Mouse (Mus musculus) heart, adult 2 months (tissue): ENCODE measurements around the gene Bsg. TPM values are rescaled to one million over a fixed set of nuclear protein-coding genes. Genes with fewer than 3 reads are reported as not detected.
A peak's percentile ranks its signal among the peaks of the same experiment; 100 is the strongest.

Source experiments
- DNase-seq, 2 experiments: peaks; one replicate each; pipeline ENCODE4 v3.0.0; 2021
- H3K27ac ChIP-seq: fragments of 200-600 bp; 2 replicates; pipeline ENCODE4 v1.8.1; 2022
- H3K27me3 ChIP-seq: fragments of 200-500 bp; 2 replicates; pipeline ENCODE4 v1.6.1; 2012; ENCODE audit warnings: mild to moderate bottlenecking, low read length, inconsistent platforms, mixed read lengths; ENCODE audit not compliant: control insufficient read depth, insufficient read depth
- H3K36me3 ChIP-seq: fragments of 200-500 bp; 2 replicates; pipeline ENCODE4 v1.6.1; 2012; ENCODE audit warnings: low read length, inconsistent platforms; ENCODE audit not compliant: control insufficient read depth, insufficient read depth
- H3K4me1 ChIP-seq: fragments of 200-500 bp; 2 replicates; pipeline ENCODE4 v1.6.1; 2011; ENCODE audit warnings: low read length; ENCODE audit not compliant: control insufficient read depth, insufficient read depth
- H3K4me3 ChIP-seq: fragments of 200-600 bp; 2 replicates; pipeline ENCODE4 v1.8.1; 2022
- H3K79me2 ChIP-seq: fragments of 200-500 bp; replicated peaks from 2 replicates; pipeline ENCODE4 v1.6.1; 2012; ENCODE audit warnings: mild to moderate bottlenecking, inconsistent platforms, low read length, moderate library complexity, mixed read lengths; ENCODE audit not compliant: control insufficient read depth, insufficient read depth
- H3K9ac ChIP-seq: fragments of 200-500 bp; 2 replicates; pipeline ENCODE4 v1.6.1; 2012; ENCODE audit warnings: low read depth, mild to moderate bottlenecking, control low read depth, inconsistent platforms, low read length, mixed read lengths
- CTCF ChIP-seq: fragments of 200-600 bp; IDR thresholded peaks from 2 replicates; pipeline ENCODE4 v1.8.1; 2022; ENCODE audit warnings: antibody characterized with exemption, mild to moderate bottlenecking, moderate library complexity
- EP300 ChIP-seq: fragments of 200-500 bp; IDR thresholded peaks from 2 replicates; pipeline ENCODE4 v1.6.1; 2011; ENCODE audit warnings: low read depth, low read length, control low read depth; ENCODE audit not compliant: insufficient read depth
- POLR2A ChIP-seq: fragments of 200-500 bp; IDR thresholded peaks from 2 replicates; pipeline ENCODE4 v1.6.1; 2011; ENCODE audit warnings: mild to moderate bottlenecking, low read depth, low read length, control low read depth; ENCODE audit not compliant: insufficient read depth
- WGBS: fragments of 180-500 bp; shearing (Covaris S2); methylation state at CpG from one replicate; pipeline ENCODE4 v1.1.7; 2018; 5-methylcytosine and 5-hydroxymethylcytosine counted together
- intact Hi-C: fragments of 180-260 bp; cut with DNase I; formaldehyde crosslinking; loops from one replicate; pipeline ENCODE4 v1.15.1; 2025
- long read RNA-seq: library from polyadenylated mRNA; stranded (forward); transcript quantifications from one replicate; pipeline ENCODE4 v2.0.0, GENCODE M21; 2021
- polyA plus RNA-seq: library from polyadenylated mRNA; depleted of rRNA; stranded (reverse); fragments of >200 nt; gene quantifications from 2 replicates; pipeline ENCODE4 v1.2.3, GENCODE M21; 2012; rRNA removed
- total RNA-seq, 2 experiments: library from RNA; stranded (reverse); gene quantifications; 2 replicates each; pipeline ENCODE4 v1.2.3; 2021

Bsg gene
- total RNA-seq (1,000 to 10,000 TPM; 1,364 to 1,491 TPM), polyA plus RNA-seq (1,570 and 1,684 TPM in 2 replicates)
- long read RNA-seq, transcript Bsg-205 (7 exons, 1,261 nt) = major isoform, 2,105 of 2,309 reads
- long read RNA-seq, transcript Bsg-202 (6 exons, 1,240 nt) = minor isoform, 5 of 2,309 reads
- long read RNA-seq, transcript Bsg-201 (8 exons, 1,526 nt) = minor isoform, 15 of 2,309 reads
- long read RNA-seq, partial matches to known transcripts = 33 of 2,309 reads
- long read RNA-seq, other reads (novel, unspliced or antisense) = 149 of 2,309 reads

DNA sequence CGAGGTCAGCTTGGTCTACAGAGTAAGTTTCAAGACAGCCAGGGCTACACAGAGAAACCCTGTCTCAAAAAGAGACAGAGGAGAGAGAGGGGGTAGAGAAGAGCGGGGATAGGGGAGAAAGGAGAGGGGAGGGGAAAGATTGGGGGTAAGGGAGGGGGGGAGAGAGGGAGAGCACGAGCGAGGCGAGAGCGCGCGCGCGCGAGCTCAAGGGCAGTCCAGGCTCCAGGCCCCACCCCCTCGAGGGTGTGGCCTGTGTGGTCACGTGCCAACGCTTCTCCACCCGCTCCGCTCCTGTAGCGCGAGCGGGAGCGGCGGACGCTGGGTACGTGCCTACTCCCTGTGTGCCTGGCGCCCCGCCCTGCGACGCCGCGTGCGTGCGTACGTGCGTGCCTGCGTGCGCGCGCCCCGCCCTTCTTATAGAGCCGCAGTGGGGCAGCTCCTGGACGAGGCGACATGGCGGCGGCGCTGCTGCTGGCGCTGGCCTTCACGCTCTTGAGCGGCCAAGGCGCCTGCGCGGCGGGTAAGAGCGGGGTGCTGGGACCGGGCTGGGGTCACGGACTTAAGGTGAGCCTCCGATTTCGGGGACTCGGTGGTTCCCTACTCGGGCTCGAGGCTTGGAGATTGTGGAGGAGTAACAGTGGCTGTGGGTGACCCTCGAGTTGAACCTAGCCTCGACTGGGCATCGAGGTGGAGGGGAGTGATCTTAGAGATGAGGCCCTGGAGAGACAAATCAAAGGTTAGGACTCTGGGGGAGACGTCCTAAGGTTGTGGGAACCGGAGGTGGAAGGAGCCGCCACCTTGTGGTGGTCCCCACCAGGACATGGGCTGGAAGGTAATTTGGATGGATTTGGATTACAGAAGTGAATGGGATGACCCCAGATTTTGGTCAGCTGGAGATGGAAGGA, at the start of gene Bsg:
Gene Bsg (plus strand): TSS at position 427 of the 905 bp plus-strand sequence.
- H3K27ac ChIP-seq = peak within 1 kb of the TSS; percentile 99
- peak within 1 kb of the TSS; percentile 95 for H3K9ac ChIP-seq
- H3K27me3 ChIP-seq = no peaks in the 10 kb centered on the region
- 1% methylated on average over 63 of the region's 65 CpGs for WGBS
- peak; percentile 99 to 100 for DNase-seq
- peaks cover 8% of the 10 kb centered on the region; the same call in 1 of the 2 replicates for H3K79me2 ChIP-seq
- intact Hi-C loops = no loop called here
- H3K36me3 ChIP-seq = no peaks in the 10 kb centered on the region; the same call in 1 of the 2 replicates
- H3K4me1 ChIP-seq = peaks cover 20% of the 10 kb centered on the region
- peak within 1 kb of the TSS; percentile 100 for H3K4me3 ChIP-seq
- TF ChIP-seq POLR2A (peak; percentile 97), EP300 (peak; percentile 82; the same call in 1 of the 2 replicates), CTCF (peak; percentile 70)

DNA sequence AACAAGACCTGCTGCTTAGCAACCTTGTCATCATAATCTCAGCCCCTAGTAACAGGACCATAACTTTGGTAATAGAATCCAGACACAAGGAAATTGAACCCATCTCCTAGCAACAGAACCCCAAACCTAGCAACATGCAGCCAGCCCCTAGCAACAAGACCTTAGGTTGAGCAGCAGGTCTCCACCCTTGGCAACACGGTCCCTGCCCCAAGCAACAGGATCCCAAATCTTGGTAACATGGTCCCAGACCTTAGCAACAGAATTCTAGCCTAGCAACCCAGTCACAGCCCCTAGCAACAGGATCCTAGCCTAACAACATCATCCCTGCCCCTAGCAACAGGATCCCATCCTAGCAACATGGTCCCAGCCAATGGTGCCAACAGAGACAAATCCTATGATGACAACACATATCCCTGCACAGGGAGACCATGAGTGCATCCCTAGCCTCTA, 49.3 kb upstream of the Bsg start:
- H3K79me2 ChIP-seq = no peaks in the 10 kb centered on the region
- peaks cover 2% of the 10 kb centered on the region; the same call in 1 of the 2 replicates for H3K27me3 ChIP-seq
- no peaks in the 10 kb centered on the region for H3K36me3 ChIP-seq
- H3K4me3 ChIP-seq = no peak overlapping the region
- no peak overlapping the region for H3K27ac ChIP-seq
- H3K9ac ChIP-seq = no peak overlapping the region
- intact Hi-C loops = no loop called here
- WGBS = 58% methylated on average over 1 of the region's 1 CpGs
- no peak for TF ChIP-seq CTCF
- no peak for TF ChIP-seq EP300
- TF ChIP-seq POLR2A = no peak
- no peak for DNase-seq
- no peaks in the 10 kb centered on the region for H3K4me1 ChIP-seq

DNA sequence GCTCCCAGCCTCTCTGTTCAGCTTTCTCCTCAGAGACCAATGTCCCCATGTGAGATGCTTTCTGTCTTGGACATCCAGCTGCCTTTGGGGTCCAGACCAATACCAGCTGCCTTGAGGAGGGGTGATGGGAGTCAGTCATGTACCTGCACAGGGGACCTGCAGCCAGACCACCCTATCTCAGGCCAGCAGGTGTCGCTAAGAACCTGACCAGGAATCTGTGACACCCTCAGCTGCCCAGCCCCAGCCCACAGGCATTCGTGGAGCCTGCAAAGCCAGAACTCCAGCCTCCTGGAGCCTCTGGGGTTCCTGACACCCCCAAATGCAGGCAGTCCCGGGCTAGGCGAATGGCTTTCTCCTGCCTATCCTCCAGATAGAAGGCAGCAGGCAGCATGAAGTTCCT, 45.5 kb upstream of the Bsg start:
- no peaks in the 10 kb centered on the region for H3K4me1 ChIP-seq
- H3K27ac ChIP-seq = no peak overlapping the region
- H3K4me3 ChIP-seq = no peak overlapping the region
- no peak for DNase-seq
- TF ChIP-seq EP300 (no peak), CTCF (peak; percentile 37)
- intact Hi-C loops = no loop called here
- H3K9ac ChIP-seq = no peak overlapping the region
- 21% methylated on average over 4 of the region's 4 CpGs for WGBS
- no peaks in the 10 kb centered on the region for H3K36me3 ChIP-seq
- H3K27me3 ChIP-seq = peaks cover 2% of the 10 kb centered on the region; the same call in 1 of the 2 replicates
- H3K79me2 ChIP-seq = no peaks in the 10 kb centered on the region

DNA sequence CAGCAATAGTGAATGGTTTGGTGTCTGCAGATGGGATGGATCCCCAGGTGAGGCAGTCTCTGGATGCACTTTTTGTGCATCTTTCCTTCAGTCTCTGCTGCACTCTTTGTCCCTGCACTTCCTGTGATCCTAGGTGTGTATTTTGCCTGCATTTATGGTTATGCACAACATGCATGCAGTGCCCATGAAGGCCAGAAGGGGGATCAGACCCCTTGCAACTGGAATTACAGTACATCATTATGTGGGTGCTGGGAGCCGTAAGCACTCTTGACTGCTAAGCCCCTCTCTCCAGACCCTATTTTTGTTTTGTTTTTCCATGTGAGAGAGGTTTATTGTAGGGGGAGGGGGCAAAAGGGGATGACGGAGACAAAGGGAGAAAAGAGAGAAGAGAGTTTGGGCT, 44.0 kb upstream of the Bsg start:
- Histone ChIP-seq H3K4me1 (no peaks in the 10 kb centered on the region), H3K36me3 (no peaks in the 10 kb centered on the region), H3K27ac (no peak overlapping the region), H3K9ac (no peak overlapping the region), H3K27me3 (no peaks in the 10 kb centered on the region), H3K79me2 (no peaks in the 10 kb centered on the region), H3K4me3 (no peak overlapping the region)
- intact Hi-C loops = loop anchor here (10.0 kb wide), 1 partner anchor 905 kb away; the partner anchor contains the start of gene Ccdc105
- no peak for DNase-seq
- WGBS = 85% methylated on average over 2 of the region's 2 CpGs
- TF ChIP-seq EP300 = no peak
- peak; percentile 40 for TF ChIP-seq CTCF

DNA sequence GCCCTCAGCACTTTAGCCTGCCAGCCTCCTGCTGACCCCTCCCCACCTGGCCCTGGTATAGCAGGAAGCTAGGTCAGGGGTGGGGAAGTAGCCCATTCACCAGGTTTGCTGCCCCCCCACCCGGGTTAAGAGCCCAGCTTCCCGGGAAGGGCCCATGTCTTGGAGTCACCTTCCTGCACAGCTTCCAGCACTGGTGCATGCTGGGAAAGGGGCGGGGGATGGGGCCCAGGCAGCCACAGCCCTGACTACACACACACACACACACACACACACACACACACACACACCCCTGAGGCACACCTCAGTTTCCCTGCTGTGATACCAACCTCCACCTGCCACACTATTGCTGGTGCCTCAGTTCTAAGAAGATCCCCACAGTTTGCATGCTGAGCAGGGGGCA, 42.4 kb upstream of the Bsg start:
- no peaks in the 10 kb centered on the region for H3K79me2 ChIP-seq
- H3K27ac ChIP-seq = no peak overlapping the region
- H3K4me3 ChIP-seq = no peak overlapping the region
- 41% methylated on average over 3 of the region's 3 CpGs for WGBS
- TF ChIP-seq EP300 = no peak
- TF ChIP-seq POLR2A = no peak
- TF ChIP-seq CTCF = no peak
- H3K36me3 ChIP-seq = no peaks in the 10 kb centered on the region
- intact Hi-C loops = loop anchor here (10.0 kb wide), 1 partner anchor 907 kb away; the partner anchor contains the start of gene Ccdc105
- DNase-seq = no peak
- no peaks in the 10 kb centered on the region for H3K4me1 ChIP-seq
- H3K27me3 ChIP-seq = no peaks in the 10 kb centered on the region
- H3K9ac ChIP-seq = no peak overlapping the region

DNA sequence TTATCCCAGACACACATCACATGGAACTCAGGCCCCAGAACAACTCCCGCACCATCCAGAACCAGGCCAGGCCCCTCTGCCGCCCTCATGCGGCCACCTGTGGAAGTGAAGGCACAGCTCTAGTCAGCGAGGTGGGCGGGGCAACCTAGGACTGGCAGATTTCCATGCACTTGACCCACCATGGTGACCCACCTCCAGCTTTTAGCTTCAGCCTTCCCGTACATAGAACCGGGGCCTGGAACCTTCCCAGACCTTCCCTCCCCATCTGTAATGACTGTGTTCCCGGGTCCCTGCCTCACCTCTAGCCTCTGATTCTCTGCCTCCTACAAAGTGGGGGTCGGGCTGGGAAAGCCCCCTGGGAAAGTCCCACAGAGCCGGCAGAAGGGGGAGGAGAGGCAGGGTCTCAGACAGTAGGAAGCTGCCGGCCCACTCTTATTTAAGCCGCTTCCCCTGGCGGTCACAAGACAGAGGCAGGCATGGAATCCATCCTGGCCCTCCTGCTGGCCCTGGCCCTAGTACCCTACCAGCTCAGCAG, 40.1 kb upstream of the Bsg start, which contains the start of gene Madcam1:
Gene Madcam1 (plus strand): TSS at position 429 of the 535 bp plus-strand sequence.
- TF ChIP-seq CTCF (peak; percentile 95), EP300 (no peak)

More for the DNA sequence above, 40.1 kb upstream of the Bsg start, which contains the start of gene Madcam1:
- Histone ChIP-seq H3K4me1 (no peaks in the 10 kb centered on the region), H3K36me3 (no peaks in the 10 kb centered on the region), H3K79me2 (no peaks in the 10 kb centered on the region), H3K9ac (no peak within 1 kb of the TSS), H3K27ac (no peak within 1 kb of the TSS), H3K4me3 (no peak within 1 kb of the TSS), H3K27me3 (no peaks in the 10 kb centered on the region)
- intact Hi-C loops = loop anchor here (10.0 kb wide), 1 partner anchor 909 kb away; the partner anchor contains the start of gene Ccdc105
- DNase-seq = peak; percentile 60 to 75
- WGBS = 14% methylated on average over 13 of the region's 13 CpGs
